Mouse (Mus musculus) heart, adult 2 months (tissue): ENCODE measurements around the gene Nckap1.

Experiments
- CTCF ChIP-seq: fragments of 200-600 bp; IDR thresholded peaks from 2 replicates; pipeline ENCODE4 v1.8.1; 2022; ENCODE audit warnings: antibody characterized with exemption, mild to moderate bottlenecking, moderate library complexity
- EP300 ChIP-seq: fragments of 200-500 bp; IDR thresholded peaks from 2 replicates; pipeline ENCODE4 v1.6.1; 2011; ENCODE audit warnings: low read depth, low read length, control low read depth; ENCODE audit not compliant: insufficient read depth
- POLR2A ChIP-seq: fragments of 200-500 bp; IDR thresholded peaks from 2 replicates; pipeline ENCODE4 v1.6.1; 2011; ENCODE audit warnings: mild to moderate bottlenecking, low read depth, low read length, control low read depth; ENCODE audit not compliant: insufficient read depth

DNA sequence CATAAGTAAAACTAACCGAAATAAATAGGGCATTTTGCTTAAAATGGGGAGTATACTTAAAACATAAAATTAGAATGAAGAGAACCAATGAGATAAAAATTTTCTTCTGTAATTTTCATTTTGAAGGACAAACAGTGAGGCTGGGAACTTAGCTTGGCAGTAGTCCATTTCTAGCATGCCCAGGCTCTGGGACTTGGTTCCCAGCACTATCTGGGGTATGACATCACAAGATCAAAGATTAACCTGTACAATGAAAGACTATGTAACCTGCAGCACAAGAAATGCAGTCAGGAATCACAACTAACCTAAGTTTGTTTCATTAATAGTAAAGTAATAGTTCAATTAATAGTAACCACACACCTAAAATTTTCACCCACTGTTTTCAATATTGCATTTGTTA lies 3.9 kb downstream of the Nckap1 start:
- TF ChIP-seq EP300 = no peak
- no peak for TF ChIP-seq CTCF
- no peak for TF ChIP-seq POLR2A
